Mouse (Mus musculus): Measurements from ENCODE around the gene Hmgb1.

DNA sequence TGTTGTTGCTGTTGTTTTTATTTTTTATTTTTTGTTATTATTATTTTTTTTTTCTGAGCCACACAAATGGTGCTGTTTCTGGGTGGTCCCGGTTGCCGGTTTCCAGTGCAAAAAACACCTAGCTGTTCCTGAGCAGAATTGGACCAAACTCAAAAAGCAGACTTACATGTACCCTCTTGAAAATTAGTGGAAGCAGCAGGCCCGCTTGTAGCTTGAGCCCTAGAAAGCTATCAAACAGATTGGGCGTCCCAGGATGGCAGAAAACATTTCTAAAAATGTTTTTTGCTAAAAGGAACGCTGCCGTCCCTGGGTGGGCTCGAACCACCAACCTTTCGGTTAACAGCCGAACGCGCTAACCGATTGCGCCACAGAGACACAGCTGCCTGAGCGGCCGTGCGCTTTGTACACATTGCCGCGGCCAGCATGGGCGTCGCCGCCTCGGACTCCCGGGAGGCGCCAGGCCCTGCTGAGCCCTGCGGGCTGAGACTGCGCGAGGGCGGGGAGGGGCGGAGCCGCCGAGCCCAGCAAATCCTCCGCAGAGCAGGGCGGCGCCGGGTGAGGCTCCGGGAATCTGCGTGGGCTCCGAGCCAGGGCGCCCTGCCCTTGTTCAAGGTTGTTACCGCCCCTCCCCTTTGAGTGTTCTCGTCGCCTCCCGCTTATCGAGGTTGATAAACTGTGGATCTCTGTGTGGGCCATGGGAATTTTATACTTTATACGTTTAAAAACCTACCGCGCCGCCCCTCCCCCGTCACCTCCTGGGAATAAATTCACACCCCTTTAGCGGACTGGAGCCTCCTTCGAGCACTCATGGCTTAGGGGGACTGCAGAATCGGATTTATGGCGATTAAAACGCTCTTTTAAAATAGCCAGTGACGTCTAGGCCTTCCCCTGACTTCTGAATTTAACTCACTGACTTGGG lies 44.7 kb upstream of the Hmgb1 start:
- TF ChIP-seq POLR2A (IDR thresholded peaks at IDR 0.05; ENCODE audit: borderline replicate concordance, extremely low read depth, insufficient read depth, insufficient read length, poor library complexity, severe bottlenecking): peak; percentile 69; the same call in 1 of the 2 replicates
- no peak for TF ChIP-seq CTCF (IDR thresholded peaks at IDR 0.05; ENCODE audit: borderline replicate concordance, extremely low read depth, insufficient read depth, insufficient read length)
